Mouse (Mus musculus): ENCODE data around the gene Gm26920.

Gene Gm26920

DNA sequence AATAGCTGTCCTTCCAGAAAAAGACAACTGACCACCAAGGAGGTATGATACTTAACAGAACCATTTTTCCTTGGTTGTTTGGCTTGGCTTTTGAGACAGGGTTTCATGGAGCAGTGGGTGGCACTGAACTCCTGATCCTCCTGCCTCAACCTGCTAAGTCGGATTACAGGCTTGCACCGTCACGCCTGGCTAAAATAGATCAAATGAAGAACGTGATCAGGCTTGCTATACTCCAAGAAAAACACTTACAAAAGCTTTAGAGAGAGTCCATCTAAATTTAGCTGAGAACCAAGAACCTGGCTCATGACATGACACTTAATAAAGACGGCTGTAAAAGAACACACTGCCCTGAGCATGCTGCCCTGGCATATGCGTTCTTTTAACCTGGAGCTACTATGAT is 29.9 kb downstream of the Gm26920 start:
- no peak for DNase-seq (ENCODE audit: low spot score in 2 of 2)

DNA sequence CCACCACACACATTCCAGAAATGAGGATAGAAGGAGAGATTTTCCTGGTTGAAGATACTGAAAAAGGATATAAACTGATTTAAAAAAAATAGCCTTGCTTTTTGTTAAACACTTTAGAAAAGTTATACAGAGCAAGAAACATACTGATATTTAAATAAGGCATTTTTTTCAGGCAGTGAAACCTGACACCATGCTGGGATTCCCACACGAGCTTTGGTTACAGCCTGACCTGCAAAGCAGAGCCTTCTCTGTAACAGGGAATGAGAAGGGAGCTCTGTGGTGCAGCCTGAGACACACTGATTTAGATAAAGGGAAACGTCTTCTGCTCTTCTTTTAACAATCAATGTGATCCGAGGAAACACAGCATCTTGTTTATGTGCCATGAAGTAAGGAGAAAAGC is 36.6 kb downstream of the Gm26920 start:
- no peak for DNase-seq (ENCODE audit: low spot score in 2 of 2)

DNA sequence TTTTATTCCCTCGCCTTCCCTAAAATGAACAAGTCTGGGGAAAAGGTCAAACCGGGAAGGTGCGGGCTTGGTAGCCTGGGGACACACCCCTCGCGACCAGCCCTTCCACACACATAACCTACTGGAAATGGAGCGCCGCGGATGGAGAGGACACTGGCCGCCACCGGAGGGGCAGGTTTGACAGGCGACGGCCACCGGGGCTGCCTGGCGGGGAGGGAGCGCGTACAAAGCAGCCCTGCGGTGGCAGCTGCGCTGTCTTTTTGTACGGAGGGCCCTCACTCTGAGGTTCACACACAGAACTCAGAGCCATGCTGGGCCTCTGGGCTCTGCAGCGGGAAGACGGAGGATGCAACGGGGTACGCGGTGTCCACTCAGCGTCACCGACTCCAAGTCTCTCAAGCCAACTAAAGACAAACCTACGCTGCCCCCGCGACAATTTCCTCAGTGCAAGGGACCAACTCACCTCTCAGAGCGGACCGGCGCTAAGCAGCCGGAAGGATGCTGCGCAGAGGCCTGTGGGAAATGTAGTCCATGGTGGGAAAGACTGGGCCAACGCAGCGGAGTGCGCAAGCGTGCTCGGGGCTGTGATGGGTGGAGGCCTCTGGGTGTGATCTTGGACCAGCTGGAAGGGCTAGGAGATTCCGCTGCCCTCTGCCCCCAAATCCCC is 39.2 kb downstream of the Gm26920 start, which contains the start of gene Zfp14:
Gene Zfp14, minus strand, starts transcription at position 499 of the 667 bp plus-strand sequence.
- DNase-seq (ENCODE audit: low spot score in 2 of 2), result peak; percentile 93 to 94

DNA sequence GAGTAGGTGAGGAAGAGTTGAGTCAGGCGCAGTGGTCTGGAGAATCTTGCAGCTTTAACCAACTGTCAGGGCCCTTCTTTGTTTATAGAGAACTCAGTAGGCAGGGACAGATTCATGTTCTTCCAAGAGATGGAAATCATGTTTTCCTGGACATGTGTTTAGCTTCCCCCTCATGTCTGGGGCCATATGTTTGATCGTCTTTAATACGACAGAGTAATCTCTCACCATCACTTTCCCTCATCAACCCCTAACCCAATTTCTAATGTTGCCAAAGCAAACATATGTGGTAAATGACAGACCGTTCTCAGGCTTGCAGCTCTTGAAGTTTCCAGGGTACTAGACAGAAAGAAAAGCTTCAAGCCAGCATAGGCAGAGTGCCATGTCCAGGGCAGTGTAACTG is 42.1 kb downstream of the Gm26920 start:
- DNase-seq (ENCODE audit: low spot score in 2 of 2), result no peak

DNA sequence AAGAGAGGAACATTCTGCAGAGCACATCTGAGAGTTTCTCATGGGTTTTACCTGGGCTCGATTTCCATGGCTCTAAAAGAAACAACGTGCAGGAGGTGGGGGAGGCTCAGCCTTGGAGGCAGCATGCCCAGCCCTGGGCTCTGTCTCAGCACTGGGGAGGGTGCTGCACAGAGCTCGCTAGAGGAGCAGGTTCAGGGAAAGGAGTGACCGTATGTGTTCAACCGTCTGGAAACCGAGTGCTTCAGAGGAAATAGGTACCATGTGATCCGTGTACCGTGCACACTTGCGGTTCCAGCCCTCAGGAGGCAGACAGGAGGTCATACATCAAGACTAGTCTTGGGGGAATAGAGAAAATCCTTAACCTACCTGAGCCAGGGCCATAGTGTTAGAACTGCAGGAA is 45.9 kb downstream of the Gm26920 start:
- DNase-seq (ENCODE audit: low spot score in 2 of 2), result no peak

DNA sequence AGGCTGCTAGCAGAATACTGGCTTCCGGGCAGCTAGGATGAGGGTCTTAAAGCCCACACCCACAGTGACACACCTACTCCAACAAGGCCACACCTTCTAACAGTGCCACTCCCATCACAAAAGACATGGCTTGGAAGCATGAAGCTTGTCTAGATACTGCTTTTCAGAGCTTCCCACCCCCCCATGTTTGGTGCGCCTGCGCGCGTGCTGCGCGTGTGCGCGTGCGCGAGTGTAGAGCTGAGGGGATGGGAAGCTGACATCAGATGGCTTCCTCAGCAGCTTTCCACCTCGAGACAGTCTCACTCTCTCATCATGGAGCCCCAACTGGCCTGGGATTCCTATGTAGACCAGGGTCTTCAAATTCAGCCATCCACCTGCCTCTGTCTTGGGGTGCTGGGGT is 55.9 kb downstream of the Gm26920 start:
- no peak for DNase-seq (ENCODE audit: low spot score in 2 of 2)

DNA sequence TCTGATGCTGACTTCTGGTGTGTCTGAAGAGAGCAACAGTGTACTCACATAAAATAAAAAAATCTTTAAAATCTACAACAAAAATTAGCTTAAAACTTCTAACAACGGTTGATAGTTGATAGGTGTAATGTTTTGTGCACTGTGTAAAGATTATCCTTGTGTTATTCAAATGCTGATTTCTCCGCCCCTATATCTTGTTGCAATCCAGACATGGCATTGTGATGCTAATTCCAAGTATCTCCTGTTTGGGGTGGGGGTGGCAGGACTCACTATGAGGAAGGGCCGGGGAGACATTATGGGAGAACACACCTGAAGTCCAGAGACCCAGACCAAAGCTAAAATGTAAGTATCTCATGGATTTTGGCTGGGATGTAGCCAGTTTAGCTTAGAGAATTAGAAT is 58.8 kb downstream of the Gm26920 start:
- DNase-seq (ENCODE audit: low spot score in 2 of 2), result no peak

DNA sequence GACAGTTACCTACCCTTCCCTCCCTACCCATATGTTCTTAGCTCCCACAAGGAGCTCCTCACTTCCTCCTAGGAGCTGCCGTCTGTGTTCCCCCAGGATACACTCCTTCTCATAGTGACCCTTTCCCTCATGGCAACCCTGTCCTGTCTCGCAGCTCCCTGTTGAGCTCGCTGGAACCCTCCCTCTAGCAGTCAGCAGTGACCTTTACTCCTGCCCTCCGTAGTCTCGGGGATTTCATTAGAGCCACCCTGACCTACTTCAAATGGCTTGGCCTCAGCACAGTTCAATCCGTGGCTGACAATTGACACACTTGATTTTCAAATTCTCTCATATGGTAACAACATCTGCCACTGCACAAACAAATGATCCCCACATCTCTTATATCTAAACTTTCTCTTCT is 59.5 kb downstream of the Gm26920 start:
- no peak for DNase-seq (ENCODE audit: low spot score in 2 of 2)

DNA sequence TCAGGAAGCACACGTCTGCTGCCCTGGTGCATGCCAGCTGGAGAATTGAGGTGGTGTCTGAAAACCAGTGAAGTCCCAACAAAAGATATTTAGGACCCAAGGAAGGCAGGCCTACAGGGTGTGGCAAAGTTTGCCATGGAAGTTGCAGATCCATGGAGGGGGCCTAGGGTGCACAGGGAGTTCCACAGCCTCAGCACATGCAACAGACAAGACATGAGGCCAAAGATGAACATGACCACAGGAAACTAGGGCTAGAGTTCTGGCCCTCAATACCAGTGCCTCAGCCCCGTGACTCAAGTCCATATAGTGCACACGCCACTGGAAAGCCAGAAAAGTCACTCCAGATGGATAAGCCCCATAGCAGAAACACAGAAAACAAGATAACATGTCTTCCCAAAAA is 61.6 kb downstream of the Gm26920 start:
- no peak for DNase-seq (ENCODE audit: low spot score in 2 of 2)

DNA sequence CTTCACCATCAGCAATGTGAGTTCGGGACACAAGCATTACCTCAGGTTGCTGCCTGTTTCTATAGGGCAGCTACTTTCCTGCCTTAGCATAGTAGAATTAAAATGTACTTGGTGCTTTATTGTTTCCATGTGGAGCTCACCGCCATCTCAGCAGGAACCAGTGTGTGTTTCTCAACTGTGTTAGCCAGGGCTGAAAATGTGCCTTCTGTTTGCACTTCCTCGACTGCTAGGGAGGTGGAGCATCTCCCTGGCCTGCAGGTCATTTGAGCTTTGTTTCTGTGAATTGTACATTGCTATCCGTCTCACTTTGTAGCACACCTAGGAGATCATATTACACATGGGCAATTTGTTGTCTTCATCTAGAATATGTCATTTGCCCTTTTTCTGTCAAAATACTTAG is 62.9 kb downstream of the Gm26920 start:
- DNase-seq (ENCODE audit: low spot score in 2 of 2), result no peak

DNA sequence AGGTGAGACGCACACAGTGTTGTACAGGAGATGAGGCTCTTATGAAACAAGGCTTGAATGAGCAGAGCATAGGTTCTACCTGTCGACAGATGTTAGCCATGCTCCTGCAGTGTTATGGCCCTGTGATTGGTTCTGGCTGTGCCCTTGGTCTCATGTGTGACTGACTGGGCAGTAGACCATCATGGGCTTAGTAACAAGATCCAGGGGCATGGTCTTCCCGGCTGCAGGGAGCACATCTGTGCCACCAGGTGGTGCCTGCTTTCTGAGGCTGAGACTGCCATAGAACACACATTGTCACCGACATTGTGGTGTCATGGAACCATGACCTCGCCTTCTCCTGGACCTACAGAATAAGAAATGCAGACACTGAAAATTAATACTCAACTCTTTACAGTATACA is 64.9 kb downstream of the Gm26920 start:
- no peak for DNase-seq (ENCODE audit: low spot score in 2 of 2)

DNA sequence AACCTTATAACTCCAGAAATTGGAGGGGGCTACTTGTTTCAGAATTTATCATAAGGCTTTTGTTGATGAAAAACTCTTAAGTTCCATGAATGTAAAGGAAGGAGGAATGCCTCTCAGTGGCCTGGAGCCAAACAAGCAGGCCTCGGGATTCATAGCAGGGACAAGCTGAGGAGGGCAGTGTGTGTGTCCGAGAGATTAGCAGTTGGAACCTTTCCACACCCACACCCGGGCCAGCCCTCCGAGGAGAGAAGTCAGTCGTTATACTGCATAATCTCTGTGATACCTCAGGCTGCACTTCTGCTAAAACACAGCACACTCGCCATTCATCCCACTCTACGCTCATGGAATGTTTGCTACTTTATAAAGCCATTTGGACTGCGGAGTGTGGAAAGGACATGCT is 66.4 kb downstream of the Gm26920 start:
- no peak for DNase-seq (ENCODE audit: low spot score in 2 of 2)

DNA sequence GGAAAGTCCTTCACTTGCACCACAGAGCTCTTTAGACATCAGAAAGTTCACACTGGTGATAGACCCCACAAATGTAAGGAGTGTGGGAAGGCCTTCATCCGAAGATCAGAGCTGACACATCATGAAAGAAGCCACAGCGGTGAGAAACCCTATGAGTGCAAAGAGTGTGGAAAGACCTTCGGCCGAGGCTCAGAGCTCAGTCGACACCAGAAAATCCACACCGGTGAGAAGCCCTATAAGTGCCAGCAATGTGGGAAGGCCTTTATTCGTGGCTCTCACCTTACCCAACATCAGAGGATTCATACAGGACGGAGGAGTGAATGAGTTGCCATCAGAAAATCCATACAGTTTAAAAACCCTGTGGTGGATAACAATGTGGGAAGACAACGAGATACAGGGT is 66.9 kb downstream of the Gm26920 start:
- no peak for DNase-seq (ENCODE audit: low spot score in 2 of 2)

DNA sequence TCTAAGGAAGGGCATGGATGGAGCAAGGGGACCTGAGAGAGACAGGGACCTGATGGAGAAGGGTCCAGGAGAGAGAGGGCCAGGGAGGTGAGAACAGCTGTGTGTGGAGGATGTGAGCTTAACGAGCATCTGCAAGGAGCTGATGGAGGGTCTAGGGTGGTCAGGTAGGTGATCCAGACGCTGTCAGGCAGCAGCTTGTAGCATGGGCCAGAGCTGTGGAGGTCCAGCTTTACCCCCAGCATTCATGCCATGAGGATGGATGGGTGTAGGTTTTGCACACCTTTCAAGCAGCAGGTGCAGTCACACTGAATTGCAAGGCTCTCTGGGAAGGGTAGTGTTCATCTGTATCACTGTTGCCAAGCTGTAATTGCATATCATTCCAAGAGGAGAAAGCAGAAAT is 70.7 kb downstream of the Gm26920 start:
- no peak for DNase-seq (ENCODE audit: low spot score in 2 of 2)

DNA sequence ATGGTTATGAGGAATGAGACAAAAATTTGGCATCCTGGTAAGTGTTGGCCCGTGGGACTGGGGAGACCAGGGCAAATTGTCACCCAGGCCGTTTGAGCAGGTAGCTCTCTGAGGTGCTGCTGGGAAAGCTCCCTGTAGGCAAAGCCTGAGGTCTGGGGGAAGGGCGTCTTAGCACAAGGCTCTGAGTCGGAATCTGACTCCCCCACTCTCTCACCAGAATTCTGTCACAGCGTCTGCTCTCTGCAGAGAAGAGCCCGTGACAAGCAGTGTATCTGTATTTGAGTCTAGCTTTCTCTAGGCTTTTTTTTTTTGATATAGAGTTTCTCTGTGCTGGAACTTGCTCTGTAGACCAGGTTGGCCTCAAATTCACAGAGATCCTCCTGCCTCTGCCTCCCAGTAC is 73.0 kb downstream of the Gm26920 start:
- no peak for DNase-seq (ENCODE audit: low spot score in 2 of 2)

DNA sequence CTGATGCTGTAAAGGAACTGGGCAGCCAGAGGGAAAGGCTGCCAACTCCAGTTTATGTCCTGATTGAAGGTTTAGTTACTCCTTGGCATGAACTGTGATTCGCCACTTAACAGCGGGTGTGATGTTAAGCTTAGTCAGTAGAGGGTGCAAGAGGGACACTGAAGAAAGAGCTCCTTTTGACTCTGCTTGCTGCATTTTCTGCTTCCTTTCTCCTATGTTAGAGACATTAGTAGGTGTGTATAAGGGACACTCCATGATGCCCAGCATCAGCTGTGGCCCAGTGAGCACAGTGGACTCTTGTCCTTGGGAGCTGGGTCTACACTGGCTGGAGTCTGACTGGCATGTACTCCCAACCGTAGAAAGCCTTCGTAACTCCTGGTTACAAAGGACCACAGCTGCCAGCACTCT is 77.2 kb downstream of the Gm26920 start:
- DNase-seq (ENCODE audit: low spot score in 2 of 2), result peak; percentile 43 to 78

DNA sequence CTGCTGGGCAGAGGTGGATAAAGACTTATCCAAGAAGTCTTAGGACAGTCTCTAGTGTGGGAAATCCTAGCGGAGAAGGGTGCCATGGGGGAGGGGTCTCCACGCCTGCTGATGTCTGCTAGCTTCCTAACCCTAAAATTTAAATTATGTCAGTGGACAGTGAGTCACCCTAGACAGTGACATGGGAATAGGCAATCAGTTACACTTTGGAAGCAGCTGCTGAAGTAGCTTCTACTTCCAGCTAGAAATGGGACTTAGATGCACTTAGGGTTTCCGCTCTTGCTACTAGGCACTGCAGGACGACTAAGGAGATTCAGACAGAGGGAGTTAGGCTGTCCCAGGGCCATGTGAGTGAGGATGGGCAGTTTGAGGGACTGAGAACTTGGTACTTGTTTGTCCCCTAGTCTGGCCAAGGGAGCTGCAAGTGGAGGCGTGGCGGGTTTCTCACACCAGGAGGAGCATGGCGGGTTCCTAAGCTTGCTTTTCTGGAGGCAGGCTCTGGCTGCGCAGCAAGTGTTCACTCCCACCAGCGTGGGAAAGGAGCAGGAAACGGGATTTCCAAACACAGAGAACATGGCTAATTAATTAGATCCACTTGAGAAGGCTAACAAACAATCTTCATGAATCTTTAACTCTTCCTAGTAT is 79.5 kb downstream of the Gm26920 start:
- peak in 1 of 2 experiments; percentile 24 for DNase-seq (ENCODE audit: low spot score in 2 of 2)

DNA sequence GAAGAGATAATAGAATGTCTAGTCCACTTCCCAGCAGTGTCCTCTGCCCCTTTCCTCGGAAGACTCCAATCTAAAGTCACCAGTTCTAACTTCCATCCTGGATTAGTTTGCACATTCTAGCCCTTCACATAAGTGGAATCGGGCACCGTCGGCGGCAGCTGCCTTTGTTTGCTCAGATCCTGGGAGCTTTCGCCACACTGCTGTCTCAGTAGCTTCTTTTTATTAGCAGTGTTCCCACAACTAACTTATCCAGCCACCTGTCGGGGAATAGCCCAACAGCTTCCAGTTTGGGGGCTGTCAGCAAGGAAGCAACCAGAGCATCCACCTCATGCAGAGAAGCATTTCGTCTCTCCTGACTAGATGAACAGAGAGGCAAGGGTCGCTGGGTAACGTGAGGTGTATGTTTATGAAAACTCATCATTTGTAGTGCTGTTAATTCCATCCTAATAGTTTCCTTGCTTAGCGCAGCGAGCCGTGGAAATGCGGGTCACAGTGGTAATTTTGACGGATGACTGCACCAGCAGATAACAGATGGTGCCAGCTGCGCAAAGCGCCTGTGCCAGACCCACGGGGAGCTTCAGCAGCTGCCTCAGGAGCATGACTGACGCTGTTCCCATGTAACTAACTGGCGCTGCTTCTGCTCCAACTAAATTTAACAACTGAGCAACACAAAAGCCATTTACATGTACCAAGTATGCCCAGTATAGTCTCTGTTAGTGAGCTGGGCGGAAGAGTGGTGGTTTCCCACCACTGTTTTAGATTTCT is 80.7 kb downstream of the Gm26920 start:
- DNase-seq (ENCODE audit: low spot score in 2 of 2), result peak; percentile 62 to 64

DNA sequence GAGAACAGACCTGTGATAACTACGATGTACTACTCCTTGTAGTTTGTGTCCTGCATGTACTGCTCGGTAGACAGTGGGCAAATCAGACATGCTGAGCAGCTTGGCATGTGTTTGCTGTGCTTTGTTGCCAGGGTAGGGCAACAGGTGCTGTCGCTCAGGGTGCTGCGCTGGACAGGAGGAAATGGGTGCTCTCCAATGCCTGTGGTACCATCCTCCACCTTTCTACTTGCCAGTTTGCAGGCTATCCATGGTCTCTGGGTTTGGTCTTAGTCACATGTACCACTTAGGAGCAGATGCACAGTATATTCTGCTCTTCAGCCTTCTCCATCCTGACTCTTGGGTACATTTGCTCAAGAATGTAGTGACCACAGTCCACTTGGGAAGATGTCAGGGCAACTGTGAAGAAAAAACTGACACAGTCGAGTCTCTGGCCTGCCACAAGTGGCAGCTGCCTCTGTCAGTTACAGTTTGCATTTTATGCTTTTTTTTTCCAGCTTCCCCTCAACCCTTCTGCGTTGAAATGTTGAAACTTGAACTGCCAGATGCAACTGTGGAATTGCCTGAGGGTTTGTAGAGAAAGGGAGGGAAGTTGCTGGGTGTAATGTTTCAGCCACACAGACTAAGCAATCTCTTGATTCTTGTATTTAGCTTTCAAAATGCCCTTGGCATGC is 82.1 kb downstream of the Gm26920 start:
- no peak for DNase-seq (ENCODE audit: low spot score in 2 of 2)

DNA sequence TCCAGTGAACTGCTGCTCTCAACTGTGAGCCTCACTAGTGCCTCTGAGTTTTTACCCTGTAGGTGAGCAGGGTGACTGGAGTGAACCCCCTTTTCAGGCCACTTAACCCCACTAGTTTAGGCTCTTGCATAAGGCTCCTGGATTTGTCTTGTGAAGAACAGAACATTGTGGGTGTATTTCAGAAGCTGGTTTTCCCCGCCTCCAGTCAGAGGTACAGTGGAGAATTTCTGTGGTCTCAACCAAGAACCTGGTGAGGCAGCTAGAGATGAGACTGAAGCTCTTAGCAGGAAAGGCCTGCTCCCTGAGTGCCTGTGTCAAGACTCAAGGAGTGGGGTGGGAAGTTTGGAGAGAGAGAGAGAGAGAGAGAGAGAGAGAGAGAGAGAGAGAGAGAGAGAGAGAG is 82.6 kb downstream of the Gm26920 start:
- peak in 1 of 2 experiments; percentile 29 for DNase-seq (ENCODE audit: low spot score in 2 of 2)
